Comparison of ENCODE assay signal across 14 mouse cellular contexts in the genomic region with DNA sequence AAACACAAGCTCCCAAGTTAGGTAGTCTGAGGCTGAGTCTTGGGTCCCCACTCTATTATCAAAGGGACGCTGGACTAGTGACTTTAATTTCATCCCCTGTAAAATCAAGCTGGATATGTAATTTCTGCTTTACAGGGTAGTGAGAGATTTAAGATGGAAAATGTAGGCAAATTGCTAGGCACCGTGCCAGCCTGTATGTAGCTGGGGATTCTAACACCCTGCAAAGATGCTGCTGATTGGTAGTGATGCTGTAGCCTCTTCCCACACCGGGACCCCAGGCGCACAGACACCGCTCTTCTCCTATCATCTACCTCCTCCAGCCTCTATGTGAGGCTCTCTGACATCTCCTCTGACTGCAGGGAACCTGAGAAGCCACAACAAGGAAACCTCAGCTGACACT.
"Had no signal": no experiment of that assay in that cellular context is flagged by ENCODE, and none has a peak within 500 bp of the region (broad histone marks: within the 10 kb centered on the region; RNA-seq: fewer than 3 reads in every experiment).

No protein-coding gene starts in this region.

- H3K36me3 ChIP-seq: limb, embryonic 15.5 days; liver, embryonic 13.5 days; lung, embryonic 15.5 days; midbrain, embryonic 15.5 days; neural tube, embryonic 13.5 days had no signal

- DNase-seq: kidney, postnatal 10 days; liver, embryonic 13.5 days; liver, postnatal 0 days; lung, postnatal 14 days; spleen, adult 18-20 months; thymus, adult 18-20 months; thymus, postnatal 14 days had no signal

- ATAC-seq: liver, postnatal 0 days; midbrain, embryonic 15.5 days had no signal

- H3K27me3 ChIP-seq: limb, embryonic 15.5 days; lung, embryonic 15.5 days; midbrain, embryonic 15.5 days; neural tube, embryonic 13.5 days had no signal

- H3K4me2 ChIP-seq: limb, embryonic 15.5 days; liver, embryonic 13.5 days; lung, embryonic 15.5 days; midbrain, embryonic 11.5 days; midbrain, embryonic 15.5 days; neural tube, embryonic 13.5 days had no signal

- H3K9me3 ChIP-seq: limb, embryonic 15.5 days; liver, embryonic 13.5 days; lung, embryonic 15.5 days; midbrain, embryonic 15.5 days; neural tube, embryonic 13.5 days had no signal

- H3K4me3 ChIP-seq: limb, embryonic 15.5 days; liver, embryonic 13.5 days; lung, embryonic 15.5 days; megakaryocyte, embryonic 14.5 days; midbrain, embryonic 15.5 days; neural tube, embryonic 13.5 days had no signal

- H3K27ac ChIP-seq: limb, embryonic 15.5 days; liver, embryonic 13.5 days; lung, embryonic 15.5 days; macrophage; midbrain, embryonic 15.5 days; neural tube, embryonic 13.5 days had no signal

- H3K9ac ChIP-seq: limb, embryonic 15.5 days; liver, embryonic 13.5 days; liver, postnatal 0 days; lung, embryonic 15.5 days; midbrain, embryonic 15.5 days; neural tube, embryonic 13.5 days had no signal
